Mouse (Mus musculus): Measurements from ENCODE around the gene Poll.
A peak's percentile ranks its signal among the peaks of the same experiment; 100 is the strongest.

The Poll gene

DNA sequence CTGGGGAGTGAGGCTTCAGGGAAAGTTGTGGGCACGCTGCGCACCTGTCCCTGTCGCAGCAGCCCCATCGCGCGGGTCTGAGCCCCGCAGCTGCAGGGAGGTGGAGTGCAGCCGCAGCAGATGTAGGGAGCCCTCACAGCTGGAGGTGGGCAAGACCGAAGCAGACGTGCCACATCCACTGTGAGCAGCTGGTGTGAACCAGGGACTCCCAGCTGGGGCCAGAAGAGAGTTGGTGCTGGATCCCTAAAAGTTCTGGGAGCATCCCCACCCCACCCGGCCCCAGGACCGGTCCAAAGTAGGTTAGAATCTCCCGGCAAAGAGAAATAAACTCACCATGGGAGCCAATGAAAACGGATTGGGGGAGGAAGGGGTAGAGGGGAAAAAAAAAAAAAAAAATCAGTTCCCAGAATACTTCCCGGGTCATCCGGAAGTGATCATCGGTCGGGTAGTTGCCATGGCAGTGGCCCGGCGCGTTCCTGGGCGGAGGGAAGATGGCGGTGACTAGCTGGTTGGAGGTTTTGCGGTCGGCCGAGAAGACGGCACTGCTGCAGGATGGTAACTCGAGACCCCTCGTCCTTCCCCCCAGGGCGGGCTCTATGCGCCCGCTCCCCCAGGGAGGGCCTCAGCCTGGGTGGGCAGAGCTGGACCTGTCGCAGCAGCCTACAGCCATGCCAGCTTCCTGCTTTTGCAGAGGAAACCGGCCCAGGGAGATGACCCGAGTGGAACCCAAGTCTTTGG, at the start of gene Poll, which contains the start of gene Gm17018:
Gene Poll, minus strand, starts transcription at position 379 of the 738 bp plus-strand sequence.
Gene Gm17018, plus strand, starts transcription at position 463 of the 738 bp plus-strand sequence.
- DNase-seq (ENCODE audit: low spot score in 2 of 2): peak; percentile 50 to 78

DNA sequence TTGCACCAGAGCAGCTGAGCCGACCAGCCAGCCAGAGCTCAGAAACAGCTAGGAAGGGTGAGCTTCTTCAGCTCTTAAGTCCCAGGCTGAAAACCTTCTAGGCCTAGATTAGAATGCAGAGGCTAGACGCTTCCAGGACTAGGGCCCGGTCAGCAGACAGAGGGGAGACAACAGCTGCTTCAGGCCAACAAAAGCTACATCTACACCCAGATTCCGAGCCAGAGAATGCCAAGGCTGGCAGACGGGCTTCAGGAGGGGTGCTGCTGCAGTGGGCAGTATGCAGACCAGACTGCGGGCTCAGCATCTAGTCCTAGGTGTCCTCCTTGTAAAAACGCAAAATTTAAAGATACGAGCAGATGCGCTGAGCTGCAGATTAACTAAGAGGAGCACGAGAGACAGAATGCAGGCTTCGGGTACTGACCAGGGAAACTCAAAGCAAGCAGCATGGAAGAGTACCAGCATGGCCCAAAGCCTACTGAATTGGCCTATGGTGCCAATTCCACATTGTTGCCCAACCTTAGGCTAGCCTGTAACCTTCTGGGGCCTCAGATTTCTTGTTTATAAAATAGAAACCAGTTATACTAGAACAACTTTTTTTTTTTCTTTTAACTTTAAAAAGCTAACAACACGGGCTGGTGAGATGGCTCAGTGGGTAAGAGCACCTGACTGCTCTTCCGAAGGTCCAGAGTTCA, 48.5 kb upstream of the Poll start:
- no peak for DNase-seq (ENCODE audit: low spot score in 2 of 2)

DNA sequence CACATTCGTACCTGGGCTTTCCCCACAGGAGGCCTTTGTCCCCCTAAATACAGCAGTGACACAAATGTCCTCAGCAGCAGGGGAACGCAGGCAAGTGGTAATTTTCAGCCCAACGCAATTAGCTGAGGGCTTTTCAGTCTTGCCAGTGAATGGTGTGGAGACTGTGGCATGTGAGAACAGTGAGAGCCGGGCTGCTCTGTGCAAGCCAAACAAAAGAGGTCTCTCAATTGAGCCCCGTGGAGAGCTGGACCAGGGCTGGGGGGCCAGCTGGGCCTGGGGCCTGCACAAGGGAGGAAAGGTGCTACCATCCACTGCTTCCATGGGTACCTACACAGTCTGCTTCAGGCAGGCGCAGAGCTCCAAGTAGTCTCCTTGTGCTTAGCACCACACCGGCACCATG, 47.1 kb upstream of the Poll start:
- no peak for DNase-seq (ENCODE audit: low spot score in 2 of 2)

DNA sequence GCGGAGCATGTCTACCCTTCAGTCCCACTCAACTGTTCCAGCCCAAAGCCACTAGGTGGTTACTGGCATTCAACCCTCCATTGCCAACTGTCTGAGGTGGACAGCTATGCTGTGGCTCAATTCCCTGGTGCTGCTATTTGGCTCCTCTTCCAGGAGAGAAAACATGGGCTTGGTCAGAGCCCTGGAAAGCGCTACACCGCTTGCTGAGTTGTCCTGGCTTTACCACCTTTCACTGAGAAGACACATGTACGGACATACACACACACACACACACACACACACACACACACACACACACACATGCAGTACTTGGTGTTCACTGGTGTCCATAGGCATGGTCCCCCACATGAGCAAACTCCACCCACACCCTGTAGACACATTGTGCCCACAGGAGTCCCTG, 46.4 kb upstream of the Poll start:
- no peak for DNase-seq (ENCODE audit: low spot score in 2 of 2)

DNA sequence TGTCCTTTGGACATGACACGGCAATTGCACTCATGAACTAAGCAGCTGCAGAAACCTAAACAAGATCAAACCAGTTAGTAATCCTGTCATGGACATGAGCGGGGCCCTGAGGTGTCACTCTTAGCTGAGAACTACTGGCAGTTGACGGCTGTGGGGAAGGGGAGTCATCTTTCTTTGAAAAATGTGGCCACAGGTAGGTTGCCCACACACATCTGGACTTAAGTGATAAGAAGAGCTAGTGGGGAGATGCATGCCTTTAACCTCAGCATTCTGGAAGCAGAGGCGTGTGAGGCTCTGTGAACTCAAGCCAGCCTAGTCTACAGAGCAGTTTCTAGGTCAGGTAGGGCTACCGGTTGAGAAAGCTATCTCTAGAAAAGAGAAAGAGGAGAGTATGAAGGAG, 42.3 kb upstream of the Poll start:
- no peak for DNase-seq (ENCODE audit: low spot score in 2 of 2)

DNA sequence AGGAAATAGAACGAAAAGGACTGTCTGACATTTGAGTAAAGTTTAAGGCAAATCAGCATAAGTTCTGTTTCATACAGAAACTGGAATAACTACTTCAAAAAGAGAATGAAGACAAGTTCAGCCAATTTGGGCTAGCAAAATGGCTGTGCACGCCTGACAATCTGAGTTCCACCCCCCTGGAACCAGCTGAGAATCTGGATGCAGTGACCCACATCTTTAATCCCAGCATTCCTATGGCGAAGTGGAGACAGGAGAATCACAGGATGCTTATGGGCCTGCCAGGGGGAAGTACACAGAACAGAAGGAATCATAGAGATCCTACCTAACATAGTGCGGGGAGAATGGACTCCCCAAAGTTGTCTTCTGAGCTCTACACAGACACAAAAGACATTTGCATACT, 36.8 kb upstream of the Poll start:
- DNase-seq (ENCODE audit: low spot score in 2 of 2): no peak

DNA sequence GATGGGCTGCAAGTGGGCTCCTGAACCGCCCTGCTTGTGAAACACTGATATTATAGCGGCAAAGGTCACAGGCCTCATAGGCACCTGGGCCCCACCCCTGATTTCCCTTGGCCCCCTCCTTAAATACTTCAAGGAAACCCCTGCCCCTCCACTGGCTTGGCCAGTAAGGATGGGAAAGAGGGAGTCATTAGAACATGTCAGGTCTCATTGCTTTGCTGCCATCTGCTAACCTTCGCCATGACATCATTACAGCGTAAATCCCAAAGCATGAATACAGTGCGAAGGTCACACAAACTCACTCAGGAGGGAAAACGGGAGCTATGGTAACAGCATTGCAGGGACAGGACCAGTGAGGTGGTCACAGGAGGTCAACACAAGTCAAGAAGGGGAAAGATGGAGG, 36.1 kb upstream of the Poll start:
- no peak for DNase-seq (ENCODE audit: low spot score in 2 of 2)

DNA sequence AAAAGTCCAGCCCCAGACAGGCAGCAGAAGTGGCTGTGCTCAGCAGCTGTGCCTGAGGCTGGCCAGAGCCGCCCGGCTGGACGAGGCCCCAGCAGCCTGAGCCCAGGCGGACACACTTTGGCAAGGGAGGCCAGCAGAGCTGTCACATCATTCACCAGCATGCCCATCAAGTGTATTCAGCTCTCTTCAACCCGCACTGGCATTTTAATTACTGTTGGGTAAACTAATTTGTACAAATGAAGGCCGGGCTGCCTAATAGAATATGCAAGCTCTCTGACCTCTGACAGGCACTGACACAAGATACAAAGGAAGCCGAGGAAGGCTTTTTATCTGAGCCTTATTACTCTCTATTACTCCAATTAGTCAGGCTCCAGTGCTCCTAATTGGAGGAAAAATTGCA, 35.7 kb upstream of the Poll start:
- DNase-seq (ENCODE audit: low spot score in 2 of 2): peak in 1 of 2 experiments; percentile 66

DNA sequence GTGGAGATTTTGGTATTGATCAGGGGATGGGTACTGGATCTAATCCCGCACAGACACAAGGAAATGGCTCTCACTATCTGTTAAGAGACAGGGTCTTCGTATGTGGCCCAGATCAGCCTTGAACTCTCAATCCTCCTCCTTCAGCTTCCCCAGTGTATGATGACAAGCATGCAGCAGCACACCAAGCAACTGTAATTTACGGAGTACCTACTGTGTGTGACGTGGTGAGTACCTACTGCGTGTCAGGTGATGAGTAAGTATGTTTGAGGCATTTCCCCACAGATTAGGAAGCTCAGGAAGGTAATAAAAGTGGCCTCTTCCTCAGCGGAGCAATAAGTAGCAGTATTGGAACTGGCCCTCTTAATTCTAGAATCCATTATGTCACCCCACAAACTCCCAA, 35.1 kb upstream of the Poll start:
- DNase-seq (ENCODE audit: low spot score in 2 of 2): no peak

DNA sequence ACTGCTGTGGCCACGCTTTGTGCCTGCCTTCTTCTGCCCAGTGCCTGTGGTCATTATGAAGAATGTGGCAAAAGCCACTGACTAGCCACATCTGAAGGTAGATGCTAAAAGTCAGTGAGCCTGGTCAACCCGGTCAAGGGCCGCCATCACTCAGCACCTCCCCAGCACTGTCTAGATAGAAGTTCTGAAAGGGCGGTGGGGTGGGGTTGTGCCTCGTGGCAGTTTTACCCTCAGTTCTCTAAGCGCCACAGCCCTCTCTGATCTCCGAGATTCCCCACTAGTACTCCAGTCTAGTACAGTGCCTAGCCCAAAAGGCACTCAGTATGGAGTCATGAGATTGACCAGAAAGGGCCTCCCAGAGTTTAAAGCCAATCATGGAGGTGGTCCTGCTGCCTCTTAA, 33.7 kb upstream of the Poll start:
- DNase-seq (ENCODE audit: low spot score in 2 of 2): no peak

DNA sequence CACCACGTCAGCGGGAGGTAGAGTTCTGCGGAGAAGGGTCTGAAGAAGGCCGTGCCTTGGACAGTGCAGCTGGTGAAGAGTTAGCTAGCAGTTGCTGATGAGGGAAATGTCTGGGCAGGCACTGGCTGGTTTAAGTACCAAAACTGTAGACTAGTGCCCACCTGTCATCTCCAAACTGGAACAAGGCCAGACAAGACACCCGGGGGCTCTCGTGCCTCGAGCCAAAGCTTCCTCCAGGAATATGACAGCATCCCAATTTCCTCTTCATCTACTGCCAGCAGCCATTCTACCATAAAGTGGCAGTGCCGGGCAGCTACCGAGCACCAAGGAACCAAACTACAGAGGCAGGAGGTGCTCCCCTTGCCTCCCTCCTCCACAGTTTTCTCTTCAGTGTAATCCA, 32.6 kb upstream of the Poll start:
- DNase-seq (ENCODE audit: low spot score in 2 of 2): peak in 1 of 2 experiments; percentile 45

DNA sequence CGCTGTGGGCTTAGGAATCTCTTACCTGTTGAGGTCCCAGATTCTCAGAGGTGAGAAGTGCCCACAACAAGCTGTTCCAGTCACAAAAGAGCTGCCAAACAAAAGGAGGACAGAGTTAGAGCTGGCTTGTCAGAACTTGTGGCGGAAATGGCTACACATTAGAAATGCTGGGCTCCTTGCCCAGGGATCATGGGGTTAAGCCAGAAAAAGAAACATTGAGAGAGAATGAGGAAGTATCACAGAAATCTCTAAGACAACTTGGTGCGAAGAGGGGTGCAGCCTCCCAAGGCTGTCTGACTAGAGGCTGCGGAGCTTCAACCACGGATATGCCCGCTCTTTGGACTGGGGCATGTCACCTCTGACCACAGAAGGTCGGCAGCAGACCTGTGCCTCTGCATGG, 31.4 kb upstream of the Poll start:
- DNase-seq (ENCODE audit: low spot score in 2 of 2): no peak

DNA sequence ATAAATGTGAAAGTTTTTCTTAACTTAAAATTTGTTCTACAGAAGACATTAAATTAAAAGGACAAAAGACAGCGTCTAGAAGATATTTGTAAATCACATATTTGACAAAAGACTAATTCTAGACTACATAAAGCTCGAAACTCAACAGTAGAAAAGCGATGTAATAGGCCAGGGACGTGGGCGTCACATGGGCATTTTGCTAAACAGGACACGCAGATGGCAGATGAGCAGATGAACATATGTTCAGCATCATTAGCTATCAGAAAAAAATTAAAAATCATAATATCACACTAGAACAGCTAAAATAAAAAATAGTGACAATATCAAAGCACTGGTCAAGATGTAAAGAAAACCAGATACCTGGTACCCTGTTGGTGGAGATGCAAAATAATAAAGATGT, 29.4 kb upstream of the Poll start:
- DNase-seq (ENCODE audit: low spot score in 2 of 2): no peak

DNA sequence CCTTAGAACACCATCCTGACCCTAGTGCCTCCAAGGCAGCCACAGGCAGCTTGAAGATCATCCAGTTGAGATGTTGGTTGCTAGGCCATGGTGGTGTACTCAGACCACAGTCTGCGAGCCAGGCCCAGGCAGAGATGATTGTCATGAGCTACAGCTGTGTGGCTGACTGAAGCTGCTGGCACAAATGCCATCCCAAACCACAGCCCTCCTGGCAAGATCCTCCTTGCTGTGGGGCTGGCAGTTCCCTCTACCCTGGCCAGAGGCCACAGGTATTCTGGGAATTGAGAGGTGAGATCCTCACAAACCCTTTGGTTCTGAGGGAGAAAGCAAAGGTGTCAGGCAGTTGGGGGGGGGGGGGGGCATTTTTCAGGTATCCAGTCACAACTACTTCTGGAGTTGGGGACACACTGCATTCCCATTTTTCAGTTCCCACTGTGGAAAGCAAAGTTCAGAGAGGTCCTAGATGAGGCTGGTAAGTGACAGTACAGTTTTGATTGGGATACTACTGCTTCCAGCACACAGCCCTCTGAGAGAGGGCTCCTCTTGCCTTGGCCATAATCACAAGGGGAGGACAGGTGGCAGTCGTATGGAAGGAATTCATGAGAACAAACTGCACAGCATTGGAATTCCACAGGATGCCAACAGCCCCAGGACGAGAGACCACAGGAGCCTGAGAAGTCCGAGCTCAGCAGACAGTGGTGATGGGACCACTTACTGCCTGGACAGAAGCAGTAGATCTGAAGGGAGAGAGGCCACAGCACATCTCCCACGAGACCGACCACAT, 27.4 kb upstream of the Poll start:
- DNase-seq (ENCODE audit: low spot score in 2 of 2): no peak

DNA sequence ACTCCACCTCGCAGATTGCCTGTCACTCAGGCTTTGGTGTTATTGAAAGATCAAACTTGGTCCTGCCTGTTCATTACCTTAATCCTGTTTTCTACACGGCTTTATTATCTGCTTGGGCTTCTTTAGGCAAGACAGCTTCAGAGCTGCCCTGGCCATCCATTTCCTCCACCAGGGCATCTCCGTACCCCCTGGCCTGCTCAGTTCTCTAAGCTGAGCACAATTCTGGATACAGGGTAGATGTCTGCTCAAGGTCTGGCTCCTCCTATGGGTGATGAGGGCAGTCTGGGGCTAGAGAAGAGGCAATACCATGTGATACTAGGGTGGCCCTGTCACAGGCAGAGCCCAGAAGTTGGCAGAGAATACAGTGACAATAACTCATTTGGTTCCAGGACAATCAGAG, 26.5 kb upstream of the Poll start:
- DNase-seq (ENCODE audit: low spot score in 2 of 2): no peak

DNA sequence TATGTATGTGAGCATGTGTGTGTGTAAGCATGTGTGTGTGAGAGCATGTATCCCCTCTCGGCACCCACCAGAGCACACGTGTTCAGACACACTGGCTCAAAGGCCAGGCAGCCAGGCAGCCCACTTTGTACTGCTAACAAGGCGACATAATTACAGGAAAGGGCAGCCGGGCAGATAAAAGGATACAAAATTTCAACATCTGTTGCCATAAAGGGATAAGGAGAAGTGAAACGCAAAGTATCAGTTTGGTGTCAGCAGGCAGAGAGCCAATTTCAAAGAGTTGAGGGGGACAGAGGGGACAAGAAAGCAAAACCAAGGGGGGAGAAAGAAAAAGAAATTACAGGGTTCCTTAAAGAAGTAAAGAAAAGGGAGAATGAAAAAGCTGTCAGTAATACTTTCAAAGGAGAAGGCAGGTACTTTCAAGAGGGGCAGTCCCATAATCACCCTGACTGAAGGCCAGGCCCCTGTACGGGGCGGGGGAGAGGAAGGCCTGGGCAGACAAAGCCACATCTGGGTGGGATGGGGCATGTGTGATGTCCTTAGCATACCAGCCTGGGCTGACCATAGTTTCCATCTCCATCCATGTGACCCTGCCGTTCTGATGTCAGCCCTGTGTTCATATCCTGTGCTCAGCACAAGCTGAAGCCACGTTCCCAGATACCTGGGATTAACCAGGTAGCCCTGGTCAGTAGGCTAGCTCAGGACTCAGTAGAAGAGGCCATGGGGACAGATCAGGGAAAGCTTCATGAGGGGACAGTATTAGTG, 24.7 kb upstream of the Poll start:
- DNase-seq (ENCODE audit: low spot score in 2 of 2): no peak

DNA sequence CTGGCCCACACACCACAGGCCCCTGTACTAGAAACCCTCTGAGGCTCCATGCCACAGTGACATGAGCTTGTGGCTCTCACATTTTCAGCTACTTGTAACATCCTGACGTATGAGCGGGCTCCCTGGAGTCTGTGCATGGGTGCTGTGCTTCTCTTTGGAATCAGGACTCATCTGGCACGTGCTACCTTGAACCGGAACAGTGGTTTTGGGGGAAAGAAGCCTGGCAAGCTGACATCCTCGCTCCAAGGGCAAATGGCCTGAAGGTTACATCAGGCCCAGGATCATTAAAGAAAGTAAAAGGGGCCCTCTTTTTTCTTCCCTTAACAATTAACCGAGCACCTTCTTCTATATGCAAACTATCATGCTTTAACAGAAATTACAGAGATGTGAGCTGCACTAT, 22.8 kb upstream of the Poll start:
- DNase-seq (ENCODE audit: low spot score in 2 of 2): no peak

DNA sequence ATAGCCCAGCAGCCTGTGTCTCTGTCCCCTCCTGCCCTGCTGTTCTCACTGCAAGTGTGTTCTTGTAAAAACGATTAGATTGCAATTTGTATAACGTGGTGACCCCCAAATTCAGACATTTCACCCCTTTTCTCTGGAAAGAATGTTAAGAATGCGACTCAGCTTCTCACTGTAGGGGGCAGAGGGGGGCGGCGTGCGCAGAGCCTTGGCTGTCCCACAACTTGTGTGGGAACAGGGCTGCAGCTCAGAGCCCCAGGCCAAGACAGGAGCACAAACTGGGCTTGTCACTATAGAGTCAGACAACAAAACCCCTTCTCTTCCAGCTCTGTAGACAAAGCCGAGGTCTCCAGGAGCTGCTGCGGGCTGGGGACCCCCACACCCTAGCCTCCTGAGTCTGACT, 21.8 kb upstream of the Poll start:
- DNase-seq (ENCODE audit: low spot score in 2 of 2): no peak

DNA sequence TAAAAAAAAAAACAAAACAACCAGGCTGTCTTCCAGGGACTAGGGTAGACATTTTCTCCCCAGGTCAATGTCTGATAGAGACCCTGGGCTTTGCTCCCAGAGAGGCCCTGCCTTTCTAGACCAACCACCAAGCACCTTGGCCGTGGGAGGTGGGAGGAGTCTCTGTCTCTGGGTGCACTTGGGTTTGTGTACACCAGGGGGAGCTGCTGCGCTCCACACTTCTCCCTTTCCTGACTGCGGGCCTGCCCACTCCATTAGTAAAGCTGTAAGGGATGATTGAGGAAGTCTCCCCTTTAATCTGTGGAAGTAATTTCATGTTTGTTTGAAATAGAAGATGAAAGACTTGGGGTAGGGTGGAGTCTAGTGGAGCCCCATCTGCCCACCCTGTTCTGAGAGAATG, 20.9 kb upstream of the Poll start:
- DNase-seq (ENCODE audit: low spot score in 2 of 2): peak in 1 of 2 experiments; percentile 69

DNA sequence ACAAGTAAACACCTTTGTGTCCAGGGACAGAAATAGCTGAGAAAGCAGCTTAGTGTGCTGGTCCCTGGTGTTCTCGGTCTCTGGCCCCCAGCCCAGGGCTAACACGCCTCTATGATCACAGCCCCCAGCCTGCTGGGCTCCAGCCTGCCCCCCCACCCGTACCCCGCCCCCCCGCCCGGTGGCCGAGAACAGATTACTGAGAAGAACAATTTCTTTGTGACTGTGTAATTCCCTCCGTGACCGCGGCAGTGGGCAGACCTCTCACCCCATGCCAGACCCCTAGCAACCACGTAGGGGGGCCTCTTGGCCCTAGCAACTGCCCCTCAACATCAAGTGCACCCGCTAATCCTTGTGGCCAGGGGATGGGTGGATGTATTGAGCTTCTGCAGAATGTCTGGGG, 19.9 kb upstream of the Poll start:
- DNase-seq (ENCODE audit: low spot score in 2 of 2): no peak

DNA sequence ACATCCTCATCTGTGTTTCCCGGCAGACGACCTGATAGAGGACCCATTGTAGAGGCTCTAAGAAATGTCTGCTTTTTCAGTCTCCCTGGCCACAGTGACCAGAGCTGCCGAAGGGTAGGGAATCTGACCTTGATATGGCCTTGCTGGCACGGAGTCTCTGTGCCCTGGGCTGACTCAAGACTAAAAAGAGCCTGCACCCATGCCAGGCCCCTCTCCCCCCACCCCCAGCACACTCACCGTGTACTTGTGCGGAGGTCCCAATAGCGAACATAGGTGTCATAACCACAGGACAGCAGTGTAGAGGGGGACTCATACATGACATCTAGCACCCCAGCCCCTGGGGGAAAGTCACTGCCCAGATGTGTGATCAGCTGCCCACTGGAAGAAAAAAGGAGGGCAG, 19.1 kb upstream of the Poll start:
- DNase-seq (ENCODE audit: low spot score in 2 of 2): no peak

DNA sequence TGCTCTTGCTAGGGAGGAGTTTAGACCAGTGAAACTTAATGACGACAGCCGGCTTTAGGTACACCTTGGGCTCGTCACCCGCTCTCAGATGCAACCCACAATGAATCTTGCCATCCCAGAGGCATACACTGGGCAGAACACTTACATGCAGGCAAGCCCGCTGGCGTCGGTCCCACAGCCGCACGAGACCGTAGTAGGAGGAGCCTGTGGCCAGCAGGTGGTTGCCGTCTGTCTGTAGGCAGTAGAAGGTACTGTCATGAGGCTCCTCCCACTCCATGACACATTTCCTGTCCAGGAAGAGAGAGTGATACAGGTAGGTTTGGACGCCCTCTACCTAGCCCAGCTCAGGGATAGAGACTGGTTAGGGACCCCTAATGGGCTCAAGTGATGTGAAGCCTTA, 18.6 kb upstream of the Poll start:
- DNase-seq (ENCODE audit: low spot score in 2 of 2): no peak
